Mouse (Mus musculus): ENCODE measurements around the gene Lgals4. TPM values are rescaled to one million over a fixed set of nuclear protein-coding genes. Genes with fewer than 3 reads are reported as not detected.

The Lgals4 gene
- polyA plus RNA-seq, 1 experiment, result 0.25 TPM

GRCm38 (mm10) chr7:28817524-28817923 is 16.1 kb upstream of the Lgals4 start:
- Histone ChIP-seq H3K79me3 (ENCODE audit: low read depth) (peaks cover 63% of the 10 kb centered on the region), H3K4me3 (ENCODE audit: insufficient read depth, poor library complexity, severe bottlenecking) (no peak overlapping the region), H3K36me3 (ENCODE audit: control insufficient read depth, insufficient read depth) (peaks cover 98% of the 10 kb centered on the region), H3K79me2 (ENCODE audit: control insufficient read depth, insufficient read depth) (peaks cover 66% of the 10 kb centered on the region), H3K27me3 (ENCODE audit: control insufficient read depth, insufficient read depth, insufficient read length) (no peaks in the 10 kb centered on the region), H3ac (ENCODE audit: control insufficient read depth, insufficient read length, low read depth) (no peak overlapping the region)
- TF ChIP-seq MYOG (IDR thresholded peaks at IDR 0.05; ENCODE audit: control insufficient read depth, extremely low read depth, insufficient read length), result no peak
- TF ChIP-seq USF1 (IDR thresholded peaks at IDR 0.05; ENCODE audit: low read depth), result no peak
- TF ChIP-seq MAX (IDR thresholded peaks at IDR 0.05), result no peak
- no peak for TF ChIP-seq CEBPB (IDR thresholded peaks at IDR 0.05; ENCODE audit: low read depth)
- no peak for TF ChIP-seq CTCF (IDR thresholded peaks at IDR 0.05; ENCODE audit: control insufficient read depth, insufficient read depth, insufficient read length)
- TF ChIP-seq FOSL1 (IDR thresholded peaks at IDR 0.05; ENCODE audit: insufficient read depth, low read length, poor library complexity, severe bottlenecking), result no peak

GRCm38 (mm10) chr7:28817957-28818356 is 15.7 kb upstream of the Lgals4 start:
- Histone ChIP-seq H3K79me2 (ENCODE audit: control insufficient read depth, insufficient read depth) (peaks cover 62% of the 10 kb centered on the region), H3K4me3 (ENCODE audit: insufficient read depth, poor library complexity, severe bottlenecking) (no peak overlapping the region), H3K36me3 (ENCODE audit: control insufficient read depth, insufficient read depth) (peaks cover 98% of the 10 kb centered on the region), H3ac (ENCODE audit: control insufficient read depth, insufficient read length, low read depth) (no peak overlapping the region), H3K27me3 (ENCODE audit: control insufficient read depth, insufficient read depth, insufficient read length) (no peaks in the 10 kb centered on the region), H3K79me3 (ENCODE audit: low read depth) (peaks cover 59% of the 10 kb centered on the region)
- TF ChIP-seq CEBPB (IDR thresholded peaks at IDR 0.05; ENCODE audit: low read depth) (no peak), MAX (IDR thresholded peaks at IDR 0.05) (no peak), CTCF (IDR thresholded peaks at IDR 0.05; ENCODE audit: control insufficient read depth, insufficient read depth, insufficient read length) (no peak), USF1 (IDR thresholded peaks at IDR 0.05; ENCODE audit: low read depth) (no peak), FOSL1 (IDR thresholded peaks at IDR 0.05; ENCODE audit: insufficient read depth, low read length, poor library complexity, severe bottlenecking) (no peak), MYOD1 (IDR thresholded peaks at IDR 0.05; ENCODE audit: control insufficient read depth, insufficient read length, low read depth) (no peak), MYOG (IDR thresholded peaks at IDR 0.05; ENCODE audit: control insufficient read depth, extremely low read depth, insufficient read length) (no peak)

DNA sequence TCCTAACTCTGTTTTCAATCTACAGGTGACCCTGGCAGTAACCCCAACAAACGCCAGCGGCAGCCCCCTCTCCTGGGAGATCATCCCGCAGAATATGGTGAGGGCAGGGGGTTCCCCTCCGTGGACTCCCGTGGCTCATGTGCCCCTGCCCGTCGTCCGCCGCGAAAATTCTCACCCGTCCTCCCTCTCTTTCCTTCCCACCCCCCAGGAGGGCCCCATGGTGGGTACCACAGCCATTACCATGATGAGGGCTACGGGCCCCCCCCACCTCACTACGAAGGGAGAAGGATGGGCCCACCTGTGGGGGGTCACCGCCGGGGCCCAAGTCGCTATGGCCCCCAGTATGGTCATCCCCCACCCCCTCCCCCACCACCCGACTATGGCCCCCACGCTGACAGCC is 15.2 kb upstream of the Lgals4 start:
- TF ChIP-seq MYOD1 (IDR thresholded peaks at IDR 0.05; ENCODE audit: control insufficient read depth, insufficient read length, low read depth) (no peak), CTCF (IDR thresholded peaks at IDR 0.05; ENCODE audit: control insufficient read depth, insufficient read depth, insufficient read length) (no peak), MYOG (IDR thresholded peaks at IDR 0.05; ENCODE audit: control insufficient read depth, extremely low read depth, insufficient read length) (no peak), USF1 (IDR thresholded peaks at IDR 0.05; ENCODE audit: low read depth) (no peak), FOSL1 (IDR thresholded peaks at IDR 0.05; ENCODE audit: insufficient read depth, low read length, poor library complexity, severe bottlenecking) (no peak), MAX (IDR thresholded peaks at IDR 0.05) (no peak), CEBPB (IDR thresholded peaks at IDR 0.05; ENCODE audit: low read depth) (no peak)
- peaks cover 95% of the 10 kb centered on the region for H3K36me3 ChIP-seq (ENCODE audit: control insufficient read depth, insufficient read depth)
- no peak overlapping the region for H3K4me3 ChIP-seq (ENCODE audit: insufficient read depth, poor library complexity, severe bottlenecking)
- H3K79me2 ChIP-seq (ENCODE audit: control insufficient read depth, insufficient read depth), result peaks cover 57% of the 10 kb centered on the region
- peaks cover 54% of the 10 kb centered on the region for H3K79me3 ChIP-seq (ENCODE audit: low read depth)
- H3ac ChIP-seq (ENCODE audit: control insufficient read depth, insufficient read length, low read depth), result no peak overlapping the region
- no peaks in the 10 kb centered on the region for H3K27me3 ChIP-seq (ENCODE audit: control insufficient read depth, insufficient read depth, insufficient read length)

DNA sequence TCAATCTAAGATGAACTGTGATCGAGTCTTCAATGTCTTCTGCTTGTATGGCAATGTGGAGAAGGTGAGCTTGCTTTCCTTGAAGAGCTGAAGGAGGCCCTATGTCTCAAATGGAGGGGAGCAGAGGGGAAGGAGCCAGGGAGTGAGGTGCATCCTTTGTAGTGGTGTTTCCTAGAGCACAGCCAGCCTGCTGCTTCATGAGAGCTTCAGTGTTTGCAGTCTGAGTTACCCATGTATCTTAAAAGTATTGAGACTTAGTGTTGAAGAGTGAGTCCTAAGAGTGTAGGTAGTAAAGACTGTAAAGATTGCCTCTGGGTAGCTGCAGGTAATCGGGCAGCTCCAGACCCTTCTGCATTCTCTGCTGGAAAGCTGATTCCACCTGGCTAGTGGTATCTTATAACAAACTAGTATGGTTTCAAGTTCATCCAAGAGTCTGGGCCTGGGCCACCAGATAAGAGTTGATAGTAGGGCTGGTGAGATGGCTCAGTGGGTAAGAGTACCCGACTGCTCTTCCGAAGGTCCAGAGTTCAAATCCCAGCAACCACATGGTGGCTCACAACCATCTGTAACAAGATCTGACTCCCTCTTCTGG is 14.7 kb upstream of the Lgals4 start:
- TF ChIP-seq MAX (IDR thresholded peaks at IDR 0.05), result no peak
- TF ChIP-seq CTCF (IDR thresholded peaks at IDR 0.05; ENCODE audit: control insufficient read depth, insufficient read depth, insufficient read length), result no peak
- no peak for TF ChIP-seq MYOD1 (IDR thresholded peaks at IDR 0.05; ENCODE audit: control insufficient read depth, insufficient read length, low read depth)
- no peak for TF ChIP-seq USF1 (IDR thresholded peaks at IDR 0.05; ENCODE audit: low read depth)
- no peak for TF ChIP-seq MYOG (IDR thresholded peaks at IDR 0.05; ENCODE audit: control insufficient read depth, extremely low read depth, insufficient read length)
- TF ChIP-seq CEBPB (IDR thresholded peaks at IDR 0.05; ENCODE audit: low read depth), result no peak
- TF ChIP-seq FOSL1 (IDR thresholded peaks at IDR 0.05; ENCODE audit: insufficient read depth, low read length, poor library complexity, severe bottlenecking), result no peak
- Histone ChIP-seq H3K79me3 (ENCODE audit: low read depth) (peaks cover 49% of the 10 kb centered on the region), H3K79me2 (ENCODE audit: control insufficient read depth, insufficient read depth) (peaks cover 52% of the 10 kb centered on the region), H3K4me3 (ENCODE audit: insufficient read depth, poor library complexity, severe bottlenecking) (no peak overlapping the region), H3K36me3 (ENCODE audit: control insufficient read depth, insufficient read depth) (peaks cover 90% of the 10 kb centered on the region), H3K27me3 (ENCODE audit: control insufficient read depth, insufficient read depth, insufficient read length) (no peaks in the 10 kb centered on the region), H3ac (ENCODE audit: control insufficient read depth, insufficient read length, low read depth) (no peak overlapping the region)

- peaks cover 43% of the 10 kb centered on the region for H3K79me3 ChIP-seq (ENCODE audit: low read depth)
- peaks cover 83% of the 10 kb centered on the region for H3K36me3 ChIP-seq (ENCODE audit: control insufficient read depth, insufficient read depth)
- TF ChIP-seq MYOD1 (IDR thresholded peaks at IDR 0.05; ENCODE audit: control insufficient read depth, insufficient read length, low read depth), result no peak
- TF ChIP-seq MYOG (IDR thresholded peaks at IDR 0.05; ENCODE audit: control insufficient read depth, extremely low read depth, insufficient read length), result no peak
- TF ChIP-seq MAX (IDR thresholded peaks at IDR 0.05), result no peak
- TF ChIP-seq USF1 (IDR thresholded peaks at IDR 0.05; ENCODE audit: low read depth), result no peak
- no peak for TF ChIP-seq FOSL1 (IDR thresholded peaks at IDR 0.05; ENCODE audit: insufficient read depth, low read length, poor library complexity, severe bottlenecking)
- no peak for TF ChIP-seq CEBPB (IDR thresholded peaks at IDR 0.05; ENCODE audit: low read depth)
- no peak for TF ChIP-seq CTCF (IDR thresholded peaks at IDR 0.05; ENCODE audit: control insufficient read depth, insufficient read depth, insufficient read length)
- H3K27me3 ChIP-seq (ENCODE audit: control insufficient read depth, insufficient read depth, insufficient read length), result no peaks in the 10 kb centered on the region
- H3K4me3 ChIP-seq (ENCODE audit: insufficient read depth, poor library complexity, severe bottlenecking), result no peak overlapping the region
- H3K79me2 ChIP-seq (ENCODE audit: control insufficient read depth, insufficient read depth), result peaks cover 46% of the 10 kb centered on the region
- H3ac ChIP-seq (ENCODE audit: control insufficient read depth, insufficient read length, low read depth), result no peak overlapping the region
Measured at GRCm38 (mm10) chr7:28819571-28819970, 14.1 kb upstream of the Lgals4 start.
